Mouse (Mus musculus): ENCODE results near the gene Cln5.

Cln5 gene

GRCm38 (mm10) chr14:103125756-103126155 is 55.7 kb downstream of the Cln5 start:
- no peak for DNase-seq

Measured in kidney, postnatal 36 days (tissue).